ENCODE assay signal across 19 mouse cellular contexts in the genomic region with DNA sequence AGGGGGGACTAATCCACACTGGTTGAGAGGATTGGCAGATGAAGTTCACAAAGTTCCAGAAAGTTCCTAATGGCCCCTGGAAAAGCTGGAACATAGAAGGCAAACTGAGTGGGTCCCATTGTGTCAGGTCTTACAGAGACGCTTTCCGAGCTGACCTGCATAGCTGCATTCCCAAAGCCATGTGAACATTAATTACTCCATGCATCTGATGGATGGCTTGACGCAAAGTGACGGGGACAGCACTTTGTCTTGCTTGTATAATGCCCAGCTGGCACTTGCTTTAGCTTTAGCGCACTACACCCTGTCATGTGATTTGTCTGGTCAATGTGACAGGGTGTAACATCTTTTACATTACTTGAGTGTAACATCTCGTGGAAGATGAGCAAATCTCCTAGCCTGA. TPM values are rescaled to one million over a fixed set of nuclear protein-coding genes. Genes with fewer than 3 reads are reported as not detected.
DNase-seq lines count a peak whose midpoint lies in the region; ATAC-seq lines count a peak whose summit lies in the region.
"Had no signal": no experiment of that assay in that cellular context is flagged by ENCODE, and none has a peak within 500 bp of the region (broad histone marks: within the 10 kb centered on the region; RNA-seq: fewer than 3 reads in every experiment).

No protein-coding gene starts in this region.

- no peaks in the 10 kb centered on the region for H3K4me1 ChIP-seq in kidney, embryonic 15.5 days

- no peak overlapping the region for H3K27ac ChIP-seq in kidney, embryonic 15.5 days

- no peak overlapping the region for H3K4me3 ChIP-seq in kidney, embryonic 15.5 days (replicated peaks)

- H3K9me3 ChIP-seq in kidney, embryonic 15.5 days (replicated peaks), result no peaks in the 10 kb centered on the region
- H3K9me3 ChIP-seq: G1E had no signal

- no peak overlapping the region for H3K4me2 ChIP-seq in kidney, embryonic 15.5 days

- H3K36me3 ChIP-seq in kidney, embryonic 15.5 days, result no peaks in the 10 kb centered on the region
- H3K36me3 ChIP-seq: G1E had no signal

- 81% methylated on average over 6 of the region's 6 CpGs for WGBS in kidney, embryonic 15.5 days

- DNase-seq in retina, embryonic 14.5 days (ENCODE audit: low spot score), result peak; percentile 64
- peak; percentile 83 for DNase-seq in retina, postnatal 1 day
- DNase-seq in left cerebral cortex, postnatal 10 days (ENCODE audit: extremely low spot score in 1 of 2, low spot score in 2 of 2), result no peak
- DNase-seq: adrenal gland, adult 2 months; adrenal gland, adult 8-10 months; adrenal gland, postnatal 10 days; adrenal gland, postnatal 14 days; adrenal gland, postnatal 25 days; adrenal gland, postnatal 36 days; B cell, adult 2 months; cerebellum, adult 11 months; cerebellum, adult 11-12 months; cerebellum, adult 18-20 months had no signal

- intact Hi-C loops in left cerebral cortex, postnatal 10 days (cut with DNase I), result no loop called here

- ATAC-seq in kidney, embryonic 15.5 days (replicated peaks; ENCODE audit: low FRiP score), result no peak
- ATAC-seq: activated CD4-positive, CD25-positive, alpha-beta regulatory T cell, adult 4 months; CD4-positive, CD25-positive, alpha-beta regulatory T cell, adult 4 months; Patski had no signal

- H3K9ac ChIP-seq in kidney, embryonic 15.5 days, result no peak overlapping the region

- no peaks in the 10 kb centered on the region for H3K27me3 ChIP-seq in kidney, embryonic 15.5 days
- H3K27me3 ChIP-seq: CH12.LX, Patski had no signal

RNA-seq across cellular contexts. Expression of a gene that starts 27.9 kb away (rescaled TPM):
- total RNA-seq in left cerebral cortex, postnatal 10 days (2021), result 10 to 100 TPM; 46.2 to 54.6 TPM
- 6.7 and 7.9 TPM in 2 replicates for polyA plus RNA-seq in kidney, embryonic 15.5 days (2015; fragmentation: Nextera tagmentation; extraction: Ambion mirVana)

RNA-seq across cellular contexts. Expression of a gene that starts 47.7 kb away (rescaled TPM):
- total RNA-seq in left cerebral cortex, postnatal 10 days (2021), result 1 to 10 TPM; 5.8 to 6.2 TPM
- polyA plus RNA-seq in kidney, embryonic 15.5 days (2015; fragmentation: Nextera tagmentation; extraction: Ambion mirVana), result 7.6 and 8.1 TPM in 2 replicates

Comparison
In these comparisons a context has a peak if more than half of its experiments do, and no peak if none do; other contexts are left out.
1. DNase-seq: peak in retina, embryonic 14.5 days (single experiment) and retina, postnatal 1 day (single experiment); none in left cerebral cortex, postnatal 10 days (0 of 2).